Mouse (Mus musculus): Measurements from ENCODE around the gene En1.

En1 gene

DNA sequence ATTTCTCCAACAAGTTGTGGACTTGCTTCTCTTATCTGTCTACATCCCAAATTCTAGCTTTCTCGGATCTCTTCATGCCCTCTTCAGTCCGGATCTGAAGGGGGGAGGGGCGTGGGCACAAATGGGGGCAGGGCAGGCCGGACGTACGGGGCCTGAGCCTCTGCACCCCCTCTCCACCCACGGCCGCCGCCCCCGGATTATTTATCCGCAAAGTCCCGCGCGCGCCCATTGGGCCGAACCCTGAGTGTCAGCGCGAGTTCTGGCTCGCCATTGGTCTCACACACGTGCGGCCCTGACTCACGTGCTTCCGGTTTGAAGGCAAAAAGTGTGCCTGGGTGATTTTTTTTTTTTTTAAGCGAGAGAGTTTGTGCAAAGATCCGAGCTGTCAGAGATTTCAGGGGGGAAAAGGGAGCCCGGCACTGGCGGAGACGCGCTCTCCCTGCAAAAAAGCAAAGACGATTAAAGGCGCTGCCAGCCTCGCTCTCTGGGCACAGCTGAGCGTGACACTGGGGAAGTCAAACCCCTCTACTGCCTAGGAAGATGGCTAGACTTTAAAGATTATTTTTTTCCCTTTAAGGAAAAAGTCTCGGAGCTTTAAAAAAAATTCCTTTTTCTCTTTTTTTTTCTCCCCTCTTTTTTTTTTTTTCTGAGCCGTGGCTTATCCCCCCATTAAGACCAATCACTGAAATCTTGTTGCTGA lies at the start of gene En1:
En1 (plus strand) TSS at position 388 of the 700 bp plus-strand sequence.
- DNase-seq (ENCODE audit: low spot score in 2 of 2): no peak

GRCm38 (mm10) chr1:120556926-120557846 lies 45.0 kb upstream of the En1 start:
- DNase-seq (ENCODE audit: low spot score in 2 of 2): no peak

GRCm38 (mm10) chr1:120558341-120559285 lies 43.6 kb upstream of the En1 start:
- DNase-seq (ENCODE audit: low spot score in 2 of 2): no peak

DNA sequence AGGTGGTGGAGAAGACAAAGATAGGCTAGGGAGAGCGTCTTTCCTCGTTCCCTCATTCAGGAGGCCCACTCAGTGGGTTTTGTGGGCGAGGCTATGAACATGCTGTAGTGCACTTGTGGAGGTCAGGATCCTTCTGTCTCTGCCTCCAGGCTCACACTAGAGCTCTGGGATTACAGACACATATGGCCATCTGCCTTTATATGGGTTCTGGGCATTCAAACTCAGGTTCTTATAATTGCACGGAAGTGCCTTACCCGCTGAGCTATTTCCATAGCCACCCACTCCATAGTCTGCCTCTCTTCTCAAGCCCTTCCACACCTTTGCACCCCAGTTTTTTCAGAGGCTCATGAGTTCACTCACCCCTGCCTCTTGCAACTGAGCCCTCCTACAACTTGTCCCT lies 42.3 kb upstream of the En1 start:
- no peak for DNase-seq (ENCODE audit: low spot score in 2 of 2)

DNA sequence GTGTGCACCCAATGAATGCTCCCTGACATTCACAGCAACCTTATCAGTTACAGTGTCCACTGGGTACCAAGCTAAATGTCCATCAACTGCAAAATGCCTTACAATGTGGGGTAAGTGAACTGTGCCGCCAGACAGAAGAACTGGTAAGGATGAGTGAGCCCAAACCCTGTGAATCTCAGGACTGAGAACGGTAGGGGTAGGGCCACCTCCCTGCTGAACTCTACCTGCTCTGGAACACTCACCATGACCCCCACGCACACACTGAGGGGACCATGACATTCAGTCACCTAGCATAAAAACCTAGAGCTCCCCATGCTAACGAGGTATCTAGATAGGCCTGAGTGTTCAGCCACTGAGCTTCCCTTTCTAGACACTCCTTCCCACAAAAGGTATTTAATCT lies 20.9 kb upstream of the En1 start:
- DNase-seq (ENCODE audit: low spot score in 2 of 2): no peak

DNA sequence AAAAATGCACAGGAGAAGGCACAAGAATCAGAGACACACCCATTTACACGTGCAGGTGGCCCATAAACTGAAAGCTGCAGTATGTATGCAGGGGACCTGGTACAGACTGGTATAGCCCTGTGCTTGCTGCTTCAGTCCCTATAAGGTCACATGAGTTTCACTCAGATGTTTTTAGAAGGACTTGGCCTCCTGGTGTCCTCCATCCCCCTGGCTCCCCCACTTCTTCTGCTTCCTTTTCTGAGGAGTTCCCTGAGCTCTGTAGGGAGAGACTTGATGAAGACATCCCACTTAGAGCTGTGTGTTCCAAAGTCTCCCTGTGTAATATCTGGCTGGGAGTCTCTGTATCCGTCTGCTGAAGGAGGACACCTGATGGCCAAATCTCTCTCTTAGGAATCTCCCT lies 16.7 kb upstream of the En1 start:
- no peak for DNase-seq (ENCODE audit: low spot score in 2 of 2)

DNA sequence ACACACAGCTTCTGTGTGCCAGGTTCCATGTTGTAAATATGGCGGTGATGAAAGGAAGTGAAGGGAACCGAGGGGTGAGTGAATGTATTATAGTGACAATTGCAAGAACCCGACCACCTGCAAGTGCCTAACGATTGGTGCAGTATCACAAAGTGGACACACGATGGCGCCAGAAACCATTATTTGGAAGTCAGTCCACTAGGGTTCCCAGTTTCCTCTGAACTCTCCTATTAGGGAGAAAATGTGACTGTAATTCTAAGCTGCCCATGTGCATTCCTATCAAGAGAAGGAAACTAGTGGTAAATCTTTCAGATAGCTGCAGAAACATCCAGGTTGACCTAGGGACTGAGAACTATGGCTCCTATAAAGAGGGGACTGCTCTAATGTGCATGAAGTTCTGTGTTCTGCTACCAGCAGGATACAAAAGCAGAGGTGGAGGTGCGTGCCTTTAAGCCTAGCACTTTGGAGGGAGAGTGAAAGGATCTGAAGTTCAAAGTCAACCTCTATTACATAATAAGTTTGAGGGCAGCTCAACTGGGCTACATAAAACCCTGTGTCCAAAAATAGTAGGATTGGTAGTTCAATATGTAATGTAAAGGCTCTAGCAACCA lies 15.6 kb upstream of the En1 start:
- peak in 1 of 2 experiments; percentile 55 for DNase-seq (ENCODE audit: low spot score in 2 of 2)

DNA sequence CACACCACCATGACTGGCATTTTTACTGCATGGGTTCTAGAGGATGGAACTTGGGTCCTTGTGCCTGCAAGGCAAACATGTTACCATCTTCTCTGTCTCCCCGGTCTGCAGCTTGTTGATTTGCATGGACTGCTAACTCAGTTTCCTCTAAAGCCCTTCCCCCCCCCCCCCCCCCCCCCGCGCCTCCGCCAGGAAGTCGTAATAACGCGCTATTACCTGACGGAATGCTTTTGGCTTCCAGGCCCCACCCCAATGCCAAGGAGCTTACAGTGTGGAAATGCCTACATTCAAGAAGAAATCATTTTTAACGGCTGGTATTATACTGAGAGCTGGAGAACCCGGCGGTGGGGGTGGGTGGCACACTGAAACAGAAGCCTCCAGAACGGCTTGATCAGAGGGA lies 14.8 kb upstream of the En1 start:
- DNase-seq (ENCODE audit: low spot score in 2 of 2): no peak

DNA sequence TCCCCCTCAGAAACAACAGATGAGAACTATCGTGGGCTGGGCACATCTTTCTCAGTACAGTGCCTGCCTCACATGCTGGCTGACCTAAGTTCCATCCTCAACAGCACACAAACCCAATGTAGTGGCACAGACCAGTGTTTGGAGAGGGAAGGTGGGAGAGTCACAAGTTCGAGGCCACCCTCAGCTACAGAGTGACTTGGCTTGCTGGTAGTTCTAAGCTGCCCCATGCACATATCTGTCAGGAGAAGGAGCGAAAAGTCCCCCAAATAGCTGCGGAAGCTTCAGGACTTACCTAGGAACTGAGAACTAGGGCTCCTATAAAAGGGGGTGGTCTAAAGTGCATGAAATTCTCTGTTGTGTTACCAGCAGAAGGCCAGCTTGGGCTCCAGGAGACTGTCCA lies 14.3 kb upstream of the En1 start:
- no peak for DNase-seq (ENCODE audit: low spot score in 2 of 2)

DNA sequence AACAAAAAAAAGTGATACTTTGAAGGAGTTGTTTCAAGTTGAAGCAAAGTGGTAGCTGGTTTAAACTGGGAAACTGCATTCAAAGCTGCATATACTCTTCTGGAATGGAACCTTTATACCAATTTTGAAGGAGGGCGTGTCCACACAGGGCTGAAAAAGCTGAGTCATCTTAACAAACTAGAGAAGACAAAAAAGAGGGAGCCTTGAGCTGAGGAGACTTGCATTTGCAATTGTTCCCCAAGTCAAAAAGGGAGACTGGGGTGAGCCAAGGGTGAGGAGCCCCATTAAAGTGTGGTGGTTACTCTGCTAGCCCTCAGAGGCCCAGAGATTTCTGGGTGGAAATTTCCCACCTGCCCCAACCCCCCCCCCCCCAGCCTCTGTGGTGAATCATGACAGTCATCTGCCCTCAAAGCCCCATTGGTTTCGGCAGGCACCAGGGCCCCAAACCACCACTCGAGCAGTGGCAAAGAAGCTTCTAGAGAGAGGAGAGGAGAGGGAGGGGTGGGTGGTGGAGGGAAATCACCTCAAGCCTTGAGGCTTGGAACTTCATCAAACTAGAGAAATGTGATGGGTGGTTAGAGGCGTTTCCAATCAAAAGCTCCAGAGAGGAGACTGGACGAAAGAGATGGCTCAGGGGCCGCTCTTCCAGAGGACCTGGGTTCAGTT lies 13.7 kb upstream of the En1 start:
- DNase-seq (ENCODE audit: low spot score in 2 of 2): no peak

GRCm38 (mm10) chr1:120593236-120593919 lies 8.8 kb upstream of the En1 start:
- no peak for DNase-seq (ENCODE audit: low spot score in 2 of 2)

- no peak for DNase-seq (ENCODE audit: low spot score in 2 of 2)
These were observed 7.6 kb upstream of the En1 start for GRCm38 (mm10) chr1:120594603-120595002.

GRCm38 (mm10) chr1:120595471-120596240 lies 6.6 kb upstream of the En1 start:
- no peak for DNase-seq (ENCODE audit: low spot score in 2 of 2)

- no peak for DNase-seq (ENCODE audit: low spot score in 2 of 2)
These were observed 5.9 kb upstream of the En1 start for GRCm38 (mm10) chr1:120596319-120596718.

GRCm38 (mm10) chr1:120596784-120597183 lies 5.4 kb upstream of the En1 start:
- no peak for DNase-seq (ENCODE audit: low spot score in 2 of 2)

- no peak for DNase-seq (ENCODE audit: low spot score in 2 of 2)
These were observed 4.9 kb upstream of the En1 start for GRCm38 (mm10) chr1:120597271-120597670.

GRCm38 (mm10) chr1:120598196-120598940 lies 3.9 kb upstream of the En1 start:
- DNase-seq (ENCODE audit: low spot score in 2 of 2): no peak

GRCm38 (mm10) chr1:120599321-120600148 lies 2.7 kb upstream of the En1 start:
- no peak for DNase-seq (ENCODE audit: low spot score in 2 of 2)

Data from spleen, postnatal 10 days (tissue).